Mouse (Mus musculus) embryonic facial prominence, embryonic 12.5 days (tissue): ENCODE data around the gene Prpf6. TPM values are rescaled to one million over a fixed set of nuclear protein-coding genes. Genes with fewer than 3 reads are reported as not detected.

Experiments used
- ATAC-seq: fragments of 200-750 bp; cut with Nextera tagmentation; 2 replicates; pipeline ENCODE4 v1.8.0; 2017; ENCODE audit not compliant: insufficient number of reproducible peaks, insufficient read depth, low FRiP score, low TSS enrichment
- H3K27ac ChIP-seq: fragments of 300-500 bp; sonication (generic); 2 replicates; pipeline ENCODE4 v1.5.1; 2016; ENCODE audit warnings: mild to moderate bottlenecking
- H3K27me3 ChIP-seq: fragments of 300-500 bp; sonication (generic); 2 replicates; pipeline ENCODE4 v1.6.1; 2016; ENCODE audit warnings: mild to moderate bottlenecking, moderate library complexity
- H3K36me3 ChIP-seq: fragments of 300-500 bp; sonication (generic); 2 replicates; pipeline ENCODE4 v1.6.1; 2016; ENCODE audit warnings: mild to moderate bottlenecking
- H3K4me1 ChIP-seq: fragments of 300-500 bp; sonication (generic); 2 replicates; pipeline ENCODE4 v1.6.1; 2016
- H3K4me2 ChIP-seq: fragments of 300-500 bp; sonication (generic); replicated peaks from 2 replicates; pipeline ENCODE4 v1.6.1; 2016; ENCODE audit warnings: mild to moderate bottlenecking, moderate library complexity
- H3K4me3 ChIP-seq: fragments of 300-500 bp; sonication (generic); 2 replicates; pipeline ENCODE4 v1.5.1; 2016; ENCODE audit warnings: mild to moderate bottlenecking
- H3K9ac ChIP-seq: fragments of 300-500 bp; sonication (generic); 2 replicates; pipeline ENCODE4 v1.6.1; 2016; ENCODE audit warnings: mild to moderate bottlenecking, moderate library complexity
- H3K9me3 ChIP-seq: fragments of 300-500 bp; sonication (generic); 2 replicates; pipeline ENCODE4 v1.6.1; 2016; ENCODE audit warnings: mild to moderate bottlenecking, moderate library complexity
- WGBS: fragments of 180-500 bp; shearing (Covaris S2); methylation state at CpG from one replicate; pipeline ENCODE4 v1.1.7; 2016; 5-methylcytosine and 5-hydroxymethylcytosine counted together
- polyA plus RNA-seq: library from polyadenylated mRNA; unstranded; fragments of >200 nt; fragmentation: Nextera tagmentation; extraction: Ambion mirVana; gene quantifications from 2 replicates; pipeline ENCODE4 v1.2.1, GENCODE M21; 2016

Gene Prpf6
- polyA plus RNA-seq, 1 experiment from 2014 or later = 74.4 TPM

DNA sequence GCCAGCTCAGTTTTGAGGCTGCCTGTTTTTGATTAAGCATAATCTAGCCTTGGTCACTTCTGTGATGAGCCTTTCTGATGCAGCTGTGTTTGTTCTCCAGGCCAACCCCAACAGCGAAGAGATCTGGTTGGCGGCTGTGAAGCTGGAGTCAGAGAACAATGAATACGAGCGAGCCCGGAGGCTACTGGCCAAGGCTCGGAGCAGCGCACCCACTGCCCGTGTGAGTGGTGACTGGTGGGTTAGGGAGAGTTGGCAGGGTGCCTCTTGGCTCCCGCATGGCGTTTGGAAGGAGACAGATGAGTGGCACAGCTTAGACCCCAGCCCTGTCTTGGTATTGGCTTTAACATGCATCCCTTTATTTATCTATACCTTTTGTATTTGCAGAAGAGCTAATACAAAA, 57.3 kb downstream of the Prpf6 start:
- Histone ChIP-seq H3K4me1 (no peaks in the 10 kb centered on the region), H3K36me3 (peaks cover 85% of the 10 kb centered on the region), H3K9me3 (no peaks in the 10 kb centered on the region), H3K9ac (no peak overlapping the region), H3K4me2 (no peak overlapping the region), H3K4me3 (no peak overlapping the region), H3K27ac (no peak overlapping the region), H3K27me3 (no peaks in the 10 kb centered on the region)
- WGBS = 83% methylated on average over 10 of the region's 10 CpGs
- ATAC-seq = no peak

DNA sequence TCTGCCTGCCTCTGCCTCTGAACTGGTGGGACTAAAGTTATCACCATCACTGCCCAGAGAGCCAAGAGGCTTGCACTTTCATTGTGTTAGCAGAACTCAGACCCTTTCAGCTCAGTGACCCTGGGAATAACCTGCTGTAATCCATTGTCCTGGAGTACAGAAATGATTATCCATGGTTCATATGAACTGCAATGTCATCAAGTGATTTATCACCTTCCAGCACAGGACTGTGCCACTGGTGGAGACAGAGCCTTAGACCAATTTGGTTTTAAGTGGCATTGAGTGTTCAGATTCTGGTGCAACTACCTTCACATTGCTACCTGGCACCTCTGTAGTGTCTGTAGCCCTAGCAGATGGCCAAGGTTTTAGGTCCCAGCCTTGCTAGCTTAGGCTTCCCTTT, 61.4 kb downstream of the Prpf6 start:
- Histone ChIP-seq H3K4me1 (no peaks in the 10 kb centered on the region), H3K27me3 (no peaks in the 10 kb centered on the region), H3K9me3 (no peaks in the 10 kb centered on the region), H3K27ac (no peak overlapping the region), H3K36me3 (peaks cover 90% of the 10 kb centered on the region), H3K4me3 (no peak overlapping the region), H3K9ac (no peak overlapping the region), H3K4me2 (no peak overlapping the region)
- ATAC-seq = no peak

DNA sequence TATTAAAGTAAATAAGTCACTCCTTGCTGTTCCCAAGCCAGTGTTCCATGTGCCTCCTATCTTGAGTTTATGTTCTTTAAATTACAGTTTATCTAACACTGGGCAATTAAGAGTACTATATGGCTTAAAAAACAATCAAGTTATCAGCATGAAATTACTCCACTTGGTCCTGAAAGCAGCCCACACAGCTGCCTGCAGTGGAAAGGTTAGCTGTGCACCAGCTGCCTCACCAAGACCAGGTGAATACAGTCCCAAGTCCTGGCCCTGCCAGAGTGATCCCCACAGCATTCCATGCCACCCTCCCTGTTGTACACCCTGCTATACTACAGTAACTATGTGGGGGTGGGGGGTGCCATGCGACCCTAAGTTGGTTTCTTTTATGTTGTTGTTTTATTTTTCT, 61.9 kb downstream of the Prpf6 start:
- Histone ChIP-seq H3K9me3 (no peaks in the 10 kb centered on the region), H3K27me3 (no peaks in the 10 kb centered on the region), H3K4me1 (no peaks in the 10 kb centered on the region), H3K36me3 (peaks cover 85% of the 10 kb centered on the region), H3K27ac (no peak overlapping the region), H3K9ac (no peak overlapping the region), H3K4me2 (no peak overlapping the region), H3K4me3 (no peak overlapping the region)
- ATAC-seq = no peak
- 85% methylated on average over 1 of the region's 1 CpGs for WGBS

DNA sequence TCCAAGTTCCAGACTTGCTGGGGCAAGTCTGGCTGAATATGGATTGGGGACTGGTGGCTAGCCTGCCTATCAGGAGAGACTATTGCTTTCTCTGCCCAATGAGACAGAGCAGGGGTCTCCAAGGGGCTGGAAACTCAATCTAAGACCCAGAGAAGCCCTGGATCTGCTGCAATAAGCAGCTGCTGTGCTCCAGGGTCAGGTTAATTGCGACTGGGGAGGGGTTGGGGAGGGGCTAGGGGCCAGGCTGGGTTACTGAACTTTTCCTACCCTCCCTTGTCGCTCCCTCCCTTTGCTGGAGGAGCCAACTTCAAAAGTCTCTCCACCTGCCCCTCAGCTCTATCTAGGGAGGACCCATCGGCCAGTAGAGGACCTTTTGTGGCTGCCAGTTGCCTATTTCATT, 65.1 kb downstream of the Prpf6 start, which contains the start of gene Gm29797:
TSS of gene Gm29797 (plus strand) at position 301 of the 400 bp plus-strand sequence.
- WGBS = 71% methylated on average over 3 of the region's 3 CpGs
- H3K27me3 ChIP-seq = no peaks in the 10 kb centered on the region
- H3K4me3 ChIP-seq = no peak within 1 kb of the TSS
- no peaks in the 10 kb centered on the region for H3K9me3 ChIP-seq
- H3K27ac ChIP-seq = no peak within 1 kb of the TSS
- H3K4me1 ChIP-seq = peaks cover 4% of the 10 kb centered on the region
- H3K36me3 ChIP-seq = peaks cover 56% of the 10 kb centered on the region
- no peak within 1 kb of the TSS for H3K9ac ChIP-seq
- H3K4me2 ChIP-seq = no peak within 1 kb of the TSS
- no peak for ATAC-seq

DNA sequence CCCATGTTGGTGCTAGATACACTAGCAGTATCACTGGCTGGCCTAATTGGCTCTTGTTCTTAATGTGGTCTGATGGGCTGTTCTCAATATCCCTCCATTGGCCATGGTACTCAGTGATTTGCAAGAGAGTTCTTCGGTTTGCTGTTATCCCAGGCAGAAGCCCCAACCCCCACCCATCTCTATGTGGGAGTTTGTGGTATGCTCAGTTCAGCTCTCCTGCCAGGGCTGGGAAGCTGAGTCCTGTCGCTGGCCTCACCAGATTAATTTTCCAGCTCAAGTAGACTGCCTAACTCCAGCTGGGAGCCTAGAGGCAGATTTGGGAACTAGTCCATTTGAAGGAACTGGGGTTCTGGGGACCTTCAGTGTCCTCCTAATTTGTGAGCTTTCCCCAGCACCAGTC, 65.8 kb downstream of the Prpf6 start:
- Histone ChIP-seq H3K4me2 (no peak overlapping the region), H3K36me3 (peaks cover 49% of the 10 kb centered on the region), H3K9me3 (no peaks in the 10 kb centered on the region), H3K9ac (no peak overlapping the region), H3K4me1 (peaks cover 4% of the 10 kb centered on the region), H3K27ac (no peak overlapping the region), H3K4me3 (no peak overlapping the region), H3K27me3 (no peaks in the 10 kb centered on the region)
- WGBS = 69% methylated on average over 2 of the region's 2 CpGs
- ATAC-seq = no peak

DNA sequence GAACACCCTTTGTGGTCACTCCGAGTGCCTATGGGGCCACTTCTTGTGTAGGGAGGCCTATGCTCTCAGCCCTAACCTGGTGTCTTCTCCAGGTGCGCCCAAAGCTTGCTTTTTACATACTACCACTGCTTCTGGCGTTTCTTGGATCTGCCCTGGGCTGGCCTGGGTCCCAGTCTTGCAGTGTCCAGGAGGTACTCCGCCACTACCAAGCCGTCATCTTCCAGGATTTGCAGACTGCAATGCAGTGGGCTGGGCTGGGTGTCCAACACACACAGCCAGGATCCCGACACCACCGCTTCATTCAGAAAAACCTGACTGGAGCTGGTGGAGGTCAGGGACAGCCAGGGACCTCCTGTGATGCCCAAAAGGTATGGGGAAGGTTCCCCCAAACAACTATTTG, 66.9 kb downstream of the Prpf6 start:
- Histone ChIP-seq H3K4me1 (peaks cover 4% of the 10 kb centered on the region), H3K9ac (no peak overlapping the region), H3K4me2 (no peak overlapping the region), H3K36me3 (peaks cover 38% of the 10 kb centered on the region), H3K4me3 (no peak overlapping the region), H3K27me3 (no peaks in the 10 kb centered on the region), H3K27ac (no peak overlapping the region), H3K9me3 (no peaks in the 10 kb centered on the region)
- 87% methylated on average over 7 of the region's 7 CpGs for WGBS
- no peak for ATAC-seq

DNA sequence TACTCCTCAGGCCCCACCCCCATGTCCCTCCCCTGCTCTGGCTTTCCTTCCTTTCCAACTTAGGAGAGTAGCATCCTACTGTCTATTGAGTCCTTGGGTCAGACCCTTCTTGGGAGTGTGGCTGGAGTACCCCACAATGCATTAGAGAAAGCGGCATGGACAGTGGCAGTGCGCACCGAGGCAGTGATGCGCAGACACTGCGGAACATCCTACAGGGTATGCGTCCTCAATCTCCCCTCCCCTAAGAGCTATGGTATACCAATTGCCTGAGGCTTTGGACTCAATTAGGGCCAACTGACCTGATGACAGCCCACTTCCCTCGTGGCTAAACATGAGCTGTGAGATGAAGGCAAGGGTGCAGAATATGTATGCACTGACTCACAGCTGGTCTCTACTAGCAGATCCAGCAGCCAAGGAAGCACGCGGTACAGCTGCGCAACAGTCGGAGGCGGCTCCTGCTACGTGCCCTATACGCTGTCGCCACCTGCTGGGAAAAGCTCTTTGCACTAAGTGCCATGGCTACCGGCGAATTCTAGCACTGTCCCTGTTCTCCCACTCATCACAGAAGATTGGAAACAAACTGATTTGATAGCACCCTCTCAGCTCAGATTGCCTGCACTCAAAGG, 67.4 kb downstream of the Prpf6 start:
- 36% methylated on average over 17 of the region's 17 CpGs for WGBS
- no peak for ATAC-seq
- H3K4me3 ChIP-seq = no peak overlapping the region
- H3K9ac ChIP-seq = no peak overlapping the region
- H3K9me3 ChIP-seq = no peaks in the 10 kb centered on the region
- H3K4me1 ChIP-seq = peaks cover 4% of the 10 kb centered on the region
- no peak overlapping the region for H3K27ac ChIP-seq
- H3K36me3 ChIP-seq = peaks cover 33% of the 10 kb centered on the region
- no peaks in the 10 kb centered on the region for H3K27me3 ChIP-seq
- H3K4me2 ChIP-seq = no peak overlapping the region

DNA sequence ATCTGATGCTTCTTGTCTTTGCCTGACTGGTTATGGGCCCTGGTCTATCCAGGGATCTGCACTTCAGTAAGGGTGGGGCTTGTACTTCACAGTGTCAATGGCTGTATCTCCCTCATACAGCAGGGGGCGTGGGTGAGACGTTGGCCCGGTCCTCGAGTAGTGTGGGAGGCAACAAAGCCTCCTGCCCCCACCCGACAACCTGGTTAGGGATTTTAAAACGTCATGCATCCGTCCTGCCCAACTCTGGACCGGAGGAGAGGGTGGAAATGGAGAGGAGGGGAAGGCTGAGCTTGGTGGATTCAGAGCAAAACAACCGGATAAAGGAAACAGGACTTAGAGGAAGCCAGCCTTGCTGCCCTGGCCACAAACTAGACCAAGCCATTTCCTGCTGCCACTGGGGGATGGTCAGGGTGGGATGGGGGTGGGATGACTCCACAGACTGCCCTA, 68.0 kb downstream of the Prpf6 start:
- ATAC-seq = no peak
- Histone ChIP-seq H3K36me3 (peaks cover 27% of the 10 kb centered on the region), H3K4me3 (no peak overlapping the region), H3K4me2 (no peak overlapping the region), H3K4me1 (peaks cover 4% of the 10 kb centered on the region), H3K27me3 (no peaks in the 10 kb centered on the region), H3K27ac (no peak overlapping the region), H3K9ac (no peak overlapping the region), H3K9me3 (no peaks in the 10 kb centered on the region)
- 9% methylated on average over 9 of the region's 9 CpGs for WGBS

DNA sequence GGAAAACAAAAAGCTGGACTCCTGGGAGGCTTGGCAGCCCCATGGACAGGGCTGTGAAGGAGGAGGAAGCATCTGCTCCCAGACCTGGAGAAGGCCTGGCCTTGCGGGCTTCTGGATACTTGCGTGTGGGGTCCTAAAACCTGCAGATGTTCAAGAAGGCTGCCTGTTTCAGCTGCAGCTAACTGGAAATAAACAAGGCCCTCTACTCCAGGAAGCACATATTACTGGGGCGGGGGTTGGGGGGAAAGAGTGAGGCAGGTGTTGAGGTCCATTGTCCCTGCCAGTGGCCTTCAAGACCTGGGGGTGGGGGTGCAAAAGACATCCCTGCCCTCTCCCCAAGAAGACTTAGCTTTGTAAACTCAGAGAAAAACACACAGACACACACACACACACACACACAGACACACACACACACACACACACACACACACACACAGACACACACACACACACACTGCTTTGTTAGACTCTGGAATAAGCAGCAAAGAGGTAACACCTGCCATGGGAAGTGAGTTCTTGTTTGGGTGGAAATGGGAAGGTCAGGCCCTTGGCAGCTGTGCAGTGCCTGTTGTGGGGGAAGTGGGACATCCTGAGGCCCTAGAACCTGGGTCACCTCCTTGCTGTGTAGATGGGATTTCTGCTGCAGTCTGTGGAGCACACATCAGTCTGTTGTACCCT, 71.1 kb downstream of the Prpf6 start:
- H3K4me1 ChIP-seq = peaks cover 4% of the 10 kb centered on the region
- 83% methylated on average over 3 of the region's 3 CpGs for WGBS
- H3K36me3 ChIP-seq = no peaks in the 10 kb centered on the region
- no peak overlapping the region for H3K4me2 ChIP-seq
- no peaks in the 10 kb centered on the region for H3K27me3 ChIP-seq
- no peak overlapping the region for H3K4me3 ChIP-seq
- H3K9me3 ChIP-seq = no peaks in the 10 kb centered on the region
- no peak for ATAC-seq
- H3K27ac ChIP-seq = peak overlapping the region; percentile 46; the same call in 1 of the 2 replicates
- no peak overlapping the region for H3K9ac ChIP-seq

DNA sequence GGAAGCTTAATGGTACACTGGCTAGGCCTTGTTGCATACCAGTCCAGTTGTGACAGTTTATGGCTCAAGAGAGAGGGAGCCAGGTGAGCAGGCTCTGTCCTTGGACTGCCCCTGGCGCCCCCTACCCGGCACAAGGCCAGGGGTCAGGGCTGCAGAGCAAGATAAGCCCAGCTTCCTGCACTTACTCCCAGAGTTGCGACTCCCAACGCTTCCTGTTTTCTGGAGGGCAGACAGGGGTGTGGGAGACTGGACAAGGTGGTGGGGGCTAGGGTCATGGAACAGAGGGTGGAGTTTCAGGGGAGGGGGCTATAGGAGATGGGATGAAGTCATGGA, 71.6 kb downstream of the Prpf6 start:
- H3K4me1 ChIP-seq = peaks cover 4% of the 10 kb centered on the region
- H3K4me2 ChIP-seq = no peak overlapping the region
- H3K27ac ChIP-seq = peak overlapping the region; percentile 46; the same call in 1 of the 2 replicates
- no peaks in the 10 kb centered on the region for H3K36me3 ChIP-seq
- H3K9ac ChIP-seq = no peak overlapping the region
- no peak overlapping the region for H3K4me3 ChIP-seq
- 18% methylated on average over 4 of the region's 4 CpGs for WGBS
- no peaks in the 10 kb centered on the region for H3K9me3 ChIP-seq
- peaks cover 3% of the 10 kb centered on the region; the same call in 1 of the 2 replicates for H3K27me3 ChIP-seq
- no peak; the same call in 1 of the 2 replicates for ATAC-seq

DNA sequence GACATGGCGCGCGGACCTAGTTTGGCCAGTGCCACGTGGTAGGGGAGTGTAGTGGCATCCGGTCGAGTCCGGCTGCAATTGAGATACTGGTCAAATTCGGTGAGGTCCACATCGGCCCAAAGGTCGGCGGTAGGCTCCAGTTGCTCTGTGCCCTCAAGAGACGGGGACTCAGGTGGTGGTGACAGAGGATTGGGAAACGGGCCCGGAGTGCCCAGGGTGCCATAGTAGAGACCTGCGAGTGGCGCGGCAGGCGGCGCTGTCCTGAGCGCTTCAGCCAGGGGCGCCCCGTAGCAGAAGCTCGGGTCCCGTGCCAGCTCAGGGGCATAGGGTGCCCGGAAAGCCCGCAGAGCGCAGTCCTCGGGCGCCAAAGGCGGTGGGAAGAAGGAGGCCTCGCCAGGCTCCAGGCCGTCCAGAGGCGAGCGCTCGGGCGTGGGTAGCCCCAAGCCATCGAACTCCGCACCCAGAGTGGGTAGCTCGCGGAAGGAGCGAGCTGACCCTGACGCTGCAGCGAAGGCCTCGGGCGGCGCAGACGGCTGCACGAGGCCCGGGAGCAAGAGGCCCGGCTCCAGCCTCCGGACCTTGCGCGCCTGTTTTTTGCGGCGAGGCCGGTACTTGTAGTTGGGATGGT, 78.7 kb downstream of the Prpf6 start:
- Histone ChIP-seq H3K36me3 (no peaks in the 10 kb centered on the region), H3K4me1 (peaks cover 30% of the 10 kb centered on the region), H3K9ac (peak overlapping the region; percentile 24; the same call in 1 of the 2 replicates), H3K9me3 (no peaks in the 10 kb centered on the region), H3K27me3 (peaks cover 61% of the 10 kb centered on the region), H3K4me2 (peak overlapping the region; percentile 77), H3K27ac (no peak overlapping the region), H3K4me3 (peak overlapping the region; percentile 48)
- no peak; the same call in 1 of the 2 replicates for ATAC-seq
- WGBS = 4% methylated on average over 52 of the region's 56 CpGs

DNA sequence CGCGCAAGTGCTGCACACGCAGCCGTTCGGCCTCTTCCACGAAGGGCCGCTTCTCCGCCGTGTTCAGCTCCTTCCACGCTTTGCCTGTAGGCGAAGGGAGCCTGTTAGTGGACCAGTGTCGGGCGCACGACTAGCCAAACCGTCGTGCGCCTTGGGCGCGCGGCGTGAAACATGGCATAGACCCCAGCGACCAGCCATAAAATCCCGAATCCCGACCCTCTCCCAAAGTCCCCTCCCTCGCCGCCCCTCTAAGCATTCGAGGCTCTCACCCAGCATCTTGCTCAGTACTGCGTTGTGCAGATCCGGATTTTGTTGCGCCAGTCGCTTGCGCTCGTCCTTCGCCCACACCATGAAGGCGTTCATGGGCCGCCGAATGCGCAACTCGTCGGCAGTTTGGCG, 79.2 kb downstream of the Prpf6 start:
- H3K9me3 ChIP-seq = no peaks in the 10 kb centered on the region
- no peaks in the 10 kb centered on the region for H3K36me3 ChIP-seq
- H3K27me3 ChIP-seq = peaks cover 61% of the 10 kb centered on the region
- H3K4me3 ChIP-seq = peak overlapping the region; percentile 48
- H3K9ac ChIP-seq = peak overlapping the region; percentile 24
- H3K4me1 ChIP-seq = peaks cover 34% of the 10 kb centered on the region
- under 1% methylated on average over 41 of the region's 41 CpGs for whole genome bisulfite sequencing
- ATAC-seq = no peak
- no peak overlapping the region for H3K27ac ChIP-seq
- H3K4me2 ChIP-seq = peak overlapping the region; percentile 77
